In the genomic region with DNA sequence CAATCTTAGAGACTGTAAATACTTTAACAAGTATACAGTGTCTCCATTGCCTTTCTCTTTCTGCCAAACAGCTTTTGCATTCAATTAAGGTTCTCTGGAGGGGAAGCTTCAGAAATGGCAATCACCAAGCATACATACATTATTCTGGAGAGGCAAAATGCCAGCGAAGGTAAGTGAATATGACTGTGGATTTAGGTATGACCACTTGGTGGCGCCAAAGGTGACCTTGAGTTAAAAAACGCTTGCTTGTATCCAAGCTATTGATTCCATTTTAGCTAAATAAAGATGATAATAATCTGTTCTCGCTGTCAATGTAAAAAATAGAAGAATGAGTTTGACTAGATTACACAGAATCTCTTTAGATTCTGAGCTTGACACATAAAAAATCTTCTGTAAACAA, we compare ENCODE assay signal across 8 mouse cellular contexts.
DNase-seq lines count a peak whose midpoint lies in the region; ATAC-seq and TF ChIP-seq lines count a peak whose summit lies in the region.

No protein-coding gene starts in this region.

- peak; percentile 9 for DNase-seq in gastrocnemius, postnatal 10 days
- no peak for DNase-seq in gastrocnemius, postnatal 4 days (ENCODE audit: low spot score in 2 of 2)
- DNase-seq in CH12.LX (ENCODE audit: extremely low read depth) = peak; percentile 40
- peak; percentile 91 for DNase-seq in brain, embryonic 14.5 days (ENCODE audit: low read depth)
- DNase-seq in frontal cortex, postnatal 10 days (ENCODE audit: low spot score in 2 of 2) = peak; percentile 4 to 22
- DNase-seq in left cerebral cortex, adult 18-20 months (ENCODE audit: low spot score in 2 of 2) = peak; percentile 42 to 59
- peak; percentile 21 for DNase-seq in retina, postnatal 7 days (ENCODE audit: low read depth, low spot score)

- no peak overlapping the region for H3K4me2 ChIP-seq in CH12.LX (ENCODE audit: insufficient read depth, low read depth, poor library complexity, severe bottlenecking)

- in situ Hi-C loops in CH12.LX (cut with MboI; ENCODE audit: low pct_ligation_motif_present, low pct_unique_long_range_greater_than_20kb, low sequenced_read_pairs) = no loop called here

- H3K27ac ChIP-seq in CH12.LX (ENCODE audit: insufficient read depth, low read depth) = no peak overlapping the region

- no peak for ATAC-seq in erythroblast, adult 5-6 weeks (replicated peaks; ENCODE audit: low FRiP score, poor library complexity, severe bottlenecking)

- TF ChIP-seq EP300 in CH12.LX (IDR thresholded peaks at IDR 0.05; ENCODE audit: low read length) = no peak

- TF ChIP-seq CTCF in CH12.LX (conservative IDR thresholded peaks at IDR 0.05 in 1 of 2, IDR thresholded peaks at IDR 0.05 in 1 of 2; ENCODE audit: low read depth in 2 of 2, low read length in 2 of 2) = peak; percentile 18 to 48; a peak in 2 of 4 replicates
- TF ChIP-seq CTCF in brain, embryonic 14.5 days (IDR thresholded peaks at IDR 0.05; ENCODE audit: borderline replicate concordance, extremely low read depth, insufficient read depth, insufficient read length) = peak; percentile 68; the same call in 1 of the 2 replicates

- no peaks in the 10 kb centered on the region for H3K79me2 ChIP-seq in CH12.LX (replicated peaks; ENCODE audit: control insufficient read depth, extremely low read depth, insufficient read depth, poor library complexity, severe bottlenecking)

- H3K36me3 ChIP-seq in CH12.LX (replicated peaks in 1 of 2; ENCODE audit: control insufficient read depth in 1 of 2, insufficient read depth in 1 of 2, low read length in 1 of 2) = no peaks in the 10 kb centered on the region

- no peaks in the 10 kb centered on the region for H3K27me3 ChIP-seq in CH12.LX (replicated peaks)

- peaks cover 2% of the 10 kb centered on the region for H3K9me3 ChIP-seq in CH12.LX (replicated peaks; ENCODE audit: low read length)

- no peak overlapping the region for H3K4me3 ChIP-seq in CH12.LX (replicated peaks in 1 of 3; ENCODE audit: low read depth in 2 of 3, low read length in 2 of 3, poor library complexity in 1 of 3)

- TF ChIP-seq POLR2A in CH12.LX (IDR thresholded peaks at IDR 0.05; ENCODE audit: low read depth, low read length) = no peak
- no peak for TF ChIP-seq POLR2A in brain, embryonic 14.5 days (IDR thresholded peaks at IDR 0.05; ENCODE audit: borderline replicate concordance, extremely low read depth, insufficient read depth, insufficient read length, poor library complexity, severe bottlenecking)

- TF ChIP-seq RAD21 in CH12.LX (IDR thresholded peaks at IDR 0.05; ENCODE audit: low read depth, low read length) = peak; percentile 10

- dilution Hi-C loops in CH12.LX (cut with MboI; ENCODE audit: extremely low pct_ligation_motif_present, extremely low pct_unique_long_range_greater_than_20kb, low sequenced_read_pairs) = no loop called here

- H3K9ac ChIP-seq in CH12.LX (ENCODE audit: insufficient read depth, low read depth) = no peak overlapping the region

- no peaks in the 10 kb centered on the region for H3K4me1 ChIP-seq in CH12.LX (ENCODE audit: control insufficient read depth in 1 of 2, insufficient read depth in 2 of 2)

TF ChIP-seq in CH12.LX, 34 proteins besides CTCF, POLR2A, EP300 and RAD21:
- TF ChIP-seq ZNF384 (IDR thresholded peaks at IDR 0.05; ENCODE audit: low read depth, low read length) = no peak
- peak; percentile 14; the same call in 1 of the 2 replicates for TF ChIP-seq SMC3 (IDR thresholded peaks at IDR 0.05; ENCODE audit: low read depth, low read length)

Comparison
In these comparisons a context has a peak if more than half of its experiments do, and no peak if none do; other contexts are left out.
1. DNase-seq: peak in gastrocnemius, postnatal 10 days (single experiment), CH12.LX (single experiment), brain, embryonic 14.5 days (single experiment), frontal cortex, postnatal 10 days (2 of 2), left cerebral cortex, adult 18-20 months (2 of 2) and retina, postnatal 7 days (single experiment); none in gastrocnemius, postnatal 4 days (0 of 2).